Mouse (Mus musculus) hindbrain, embryonic 15.5 days (tissue): ENCODE measurements around the gene Cfi. TPM values are rescaled to one million over a fixed set of nuclear protein-coding genes. Genes with fewer than 3 reads are reported as not detected.

ENCODE experiments used
- ATAC-seq: fragments of 200-750 bp; cut with Nextera tagmentation; 2 replicates; pipeline ENCODE4 v1.8.0; 2017; ENCODE audit warnings: low read depth, moderate number of reproducible peaks, moderate TSS enrichment; ENCODE audit not compliant: low FRiP score
- H3K27ac ChIP-seq: fragments of 300-500 bp; sonication (generic); replicated peaks from 2 replicates; pipeline ENCODE4 v1.5.1; 2015; ENCODE audit warnings: mild to moderate bottlenecking, inconsistent platforms
- H3K27me3 ChIP-seq: fragments of 300-500 bp; sonication (generic); 2 replicates; pipeline ENCODE4 v1.6.1; 2015; ENCODE audit warnings: control low read depth, inconsistent platforms
- H3K36me3 ChIP-seq: fragments of 300-500 bp; sonication (generic); 2 replicates; pipeline ENCODE4 v1.6.1; 2015; ENCODE audit warnings: control low read depth, inconsistent platforms
- H3K4me1 ChIP-seq: fragments of 300-500 bp; sonication (generic); replicated peaks from 2 replicates; pipeline ENCODE4 v1.6.1; 2015; ENCODE audit warnings: control low read depth, inconsistent platforms
- H3K4me2 ChIP-seq: fragments of 300-500 bp; sonication (generic); 2 replicates; pipeline ENCODE4 v1.6.1; 2015; ENCODE audit warnings: moderate library complexity, mild to moderate bottlenecking, inconsistent platforms
- H3K4me3 ChIP-seq: fragments of 300-500 bp; sonication (generic); 2 replicates; pipeline ENCODE4 v1.5.1; 2015; ENCODE audit warnings: mild to moderate bottlenecking, inconsistent platforms
- H3K9ac ChIP-seq: fragments of 300-500 bp; sonication (generic); 2 replicates; pipeline ENCODE4 v1.6.1; 2015; ENCODE audit warnings: inconsistent platforms
- H3K9me3 ChIP-seq: fragments of 300-500 bp; sonication (generic); 2 replicates; pipeline ENCODE4 v1.6.1; 2016; ENCODE audit warnings: control low read depth, inconsistent platforms
- WGBS: fragments of 180-500 bp; shearing (Covaris S2); methylation state at CpG from one replicate; pipeline ENCODE4 v1.1.7; 2015; 5-methylcytosine and 5-hydroxymethylcytosine counted together
- polyA plus RNA-seq: library from polyadenylated mRNA; unstranded; fragments of >200 nt; fragmentation: Nextera tagmentation; extraction: Ambion mirVana; gene quantifications from 2 replicates; pipeline ENCODE4 v1.2.1, GENCODE M21; 2015

The Cfi gene
- polyA plus RNA-seq, 1 experiment from 2014 or later, result 0.75 TPM

- Histone ChIP-seq H3K9me3 (no peaks in the 10 kb centered on the region), H3K4me2 (peak within 1 kb of the TSS; percentile 96), H3K36me3 (no peaks in the 10 kb centered on the region), H3K4me3 (peak within 1 kb of the TSS; percentile 81), H3K27me3 (no peaks in the 10 kb centered on the region), H3K9ac (peak within 1 kb of the TSS; percentile 68), H3K4me1 (peaks cover 13% of the 10 kb centered on the region), H3K27ac (peak within 1 kb of the TSS; percentile 87)
- 1% methylated on average over 58 of the region's 66 CpGs for WGBS
- peak; percentile 95 for ATAC-seq
Observed at GRCm38 (mm10) chr3:129878405-129879021, 42.8 kb downstream of the Cfi start, which contains the start of gene Pla2g12a. Gene Pla2g12a, plus strand, starts transcription at chr3:129878606.

DNA sequence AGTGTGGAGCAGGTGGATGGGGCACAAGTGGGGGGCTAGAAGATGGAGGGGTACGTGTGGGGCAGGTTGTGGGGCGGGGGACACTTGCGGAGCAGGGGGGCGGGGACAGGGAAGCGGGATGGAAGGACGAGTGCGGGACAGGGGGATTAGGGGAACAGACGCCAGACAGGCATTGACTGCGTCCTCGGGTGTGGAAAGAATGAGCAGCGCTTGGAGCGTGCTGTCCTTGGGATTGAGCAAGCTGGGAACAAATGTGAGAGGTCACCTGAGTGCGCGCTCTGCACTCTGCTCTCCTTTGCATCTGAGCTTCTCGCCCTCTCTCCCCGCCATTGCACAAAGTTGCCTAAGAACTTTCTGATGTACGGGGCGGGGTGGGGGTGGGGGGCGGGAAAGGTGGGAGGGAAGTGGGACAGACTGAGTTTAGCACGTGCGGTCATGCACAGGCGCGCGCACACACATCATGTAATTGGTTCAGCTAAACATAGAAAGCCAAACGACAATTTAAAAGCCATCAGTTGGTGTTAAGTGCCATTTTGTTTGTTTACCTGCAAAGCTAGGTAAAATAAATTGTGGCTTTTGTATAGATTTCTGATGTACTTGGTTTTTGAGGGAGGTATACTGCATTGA is 43.6 kb downstream of the Cfi start:
- no peaks in the 10 kb centered on the region for H3K27me3 ChIP-seq
- H3K4me3 ChIP-seq, result peak overlapping the region; percentile 81
- WGBS, result under 1% methylated on average over 25 of the region's 25 CpGs

GRCm38 (mm10) chr3:129879913-129880312 is 44.2 kb downstream of the Cfi start:
- Histone ChIP-seq H3K27me3 (no peaks in the 10 kb centered on the region), H3K9me3 (no peaks in the 10 kb centered on the region), H3K4me3 (no peak overlapping the region), H3K4me2 (peak overlapping the region; percentile 96), H3K9ac (no peak overlapping the region), H3K36me3 (no peaks in the 10 kb centered on the region), H3K4me1 (peaks cover 13% of the 10 kb centered on the region), H3K27ac (no peak overlapping the region)
- no peak for ATAC-seq
- WGBS, result 75% methylated on average over 2 of the region's 2 CpGs

More for the DNA sequence above, 43.6 kb downstream of the Cfi start:
- peak; percentile 59 for ATAC-seq
- Histone ChIP-seq H3K4me2 (peak overlapping the region; percentile 96), H3K36me3 (no peaks in the 10 kb centered on the region), H3K9ac (peak overlapping the region; percentile 68), H3K9me3 (no peaks in the 10 kb centered on the region), H3K4me1 (peaks cover 13% of the 10 kb centered on the region), H3K27ac (peak overlapping the region; percentile 87)

DNA sequence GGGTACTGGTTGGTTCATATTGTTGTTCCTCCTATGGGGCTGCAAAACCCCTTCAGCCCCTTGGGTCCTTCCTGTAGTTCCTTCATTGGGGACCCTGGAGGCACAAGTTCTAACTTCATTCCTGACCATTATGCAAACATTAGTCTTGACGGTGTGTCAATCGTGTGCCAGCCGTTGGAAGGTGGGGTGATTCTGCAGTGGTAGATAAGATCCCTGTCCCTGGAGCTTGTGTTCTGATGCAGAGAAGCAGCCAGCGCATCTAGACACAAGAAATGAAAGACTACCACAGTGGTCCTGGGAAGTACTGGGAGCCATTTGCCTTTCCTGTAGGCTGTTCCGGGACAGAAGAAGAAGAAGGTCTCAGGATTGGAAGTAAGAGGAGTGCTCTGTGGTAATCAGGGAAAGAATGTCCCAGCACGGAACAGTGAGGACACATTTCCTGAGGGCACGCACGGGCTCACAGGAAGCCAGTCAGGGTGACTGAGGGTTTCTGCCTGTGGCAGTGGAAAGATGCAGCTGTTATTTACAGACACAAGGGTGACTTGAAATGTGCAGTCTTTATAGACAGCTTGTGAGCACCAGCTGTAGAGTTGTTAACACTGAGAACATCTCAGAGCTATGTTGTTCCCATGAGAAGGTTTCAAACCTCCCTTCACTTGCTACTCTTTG is 45.4 kb downstream of the Cfi start:
- Histone ChIP-seq H3K36me3 (no peaks in the 10 kb centered on the region), H3K27ac (no peak overlapping the region), H3K4me1 (peaks cover 13% of the 10 kb centered on the region), H3K27me3 (no peaks in the 10 kb centered on the region), H3K4me2 (no peak overlapping the region), H3K9ac (no peak overlapping the region), H3K4me3 (no peak overlapping the region), H3K9me3 (no peaks in the 10 kb centered on the region)
- ATAC-seq, result no peak
- WGBS, result 87% methylated on average over 8 of the region's 8 CpGs

DNA sequence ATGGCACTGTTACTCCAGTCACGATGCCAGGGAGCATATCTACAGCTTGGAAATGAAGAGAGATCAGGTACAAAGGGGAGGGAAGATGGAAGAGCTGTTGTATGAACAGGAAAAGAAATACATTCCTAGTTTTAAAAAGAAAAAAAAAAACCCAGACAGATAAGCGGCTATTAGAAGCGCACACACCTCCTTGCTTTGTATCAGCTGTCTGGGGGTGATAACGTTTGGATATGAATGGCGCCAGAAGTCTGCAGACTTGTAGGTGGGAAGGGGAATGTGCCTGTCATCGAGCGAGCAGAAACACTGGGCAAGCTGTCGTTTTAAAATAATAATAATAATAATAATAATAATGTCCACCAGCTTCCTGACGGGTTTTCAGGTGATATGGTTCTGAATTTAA is 49.9 kb downstream of the Cfi start:
- Histone ChIP-seq H3K9ac (no peak overlapping the region), H3K4me1 (no peaks in the 10 kb centered on the region), H3K36me3 (peaks cover 1% of the 10 kb centered on the region; the same call in 1 of the 2 replicates), H3K27me3 (no peaks in the 10 kb centered on the region), H3K9me3 (no peaks in the 10 kb centered on the region), H3K4me3 (no peak overlapping the region), H3K4me2 (no peak overlapping the region), H3K27ac (no peak overlapping the region)
- 93% methylated on average over 9 of the region's 9 CpGs for WGBS
- no peak for ATAC-seq

DNA sequence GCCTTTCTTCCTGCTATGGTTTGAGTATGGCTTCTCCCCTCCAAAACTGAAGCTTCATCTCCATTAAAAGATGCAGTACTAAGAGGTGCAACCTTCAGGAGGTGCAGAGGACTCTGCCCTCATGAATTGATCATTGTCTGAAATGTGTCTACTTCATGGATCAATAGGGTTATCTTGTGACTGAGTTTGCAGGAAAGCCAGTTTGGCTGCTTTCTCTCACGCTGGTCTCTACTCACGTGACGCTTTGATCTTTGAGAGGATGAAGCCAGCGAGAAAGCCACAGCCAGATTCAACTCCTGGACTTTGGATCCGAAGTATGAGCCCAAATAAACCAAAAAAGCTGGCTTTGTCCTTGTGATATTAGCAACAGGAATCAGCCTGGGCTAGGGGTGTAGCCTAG is 50.7 kb downstream of the Cfi start:
- Histone ChIP-seq H3K9me3 (no peaks in the 10 kb centered on the region), H3K27ac (no peak overlapping the region), H3K9ac (no peak overlapping the region), H3K4me1 (no peaks in the 10 kb centered on the region), H3K36me3 (peaks cover 9% of the 10 kb centered on the region), H3K4me3 (no peak overlapping the region), H3K27me3 (no peaks in the 10 kb centered on the region), H3K4me2 (no peak overlapping the region)
- 91% methylated on average over 5 of the region's 5 CpGs for WGBS
- ATAC-seq, result no peak

DNA sequence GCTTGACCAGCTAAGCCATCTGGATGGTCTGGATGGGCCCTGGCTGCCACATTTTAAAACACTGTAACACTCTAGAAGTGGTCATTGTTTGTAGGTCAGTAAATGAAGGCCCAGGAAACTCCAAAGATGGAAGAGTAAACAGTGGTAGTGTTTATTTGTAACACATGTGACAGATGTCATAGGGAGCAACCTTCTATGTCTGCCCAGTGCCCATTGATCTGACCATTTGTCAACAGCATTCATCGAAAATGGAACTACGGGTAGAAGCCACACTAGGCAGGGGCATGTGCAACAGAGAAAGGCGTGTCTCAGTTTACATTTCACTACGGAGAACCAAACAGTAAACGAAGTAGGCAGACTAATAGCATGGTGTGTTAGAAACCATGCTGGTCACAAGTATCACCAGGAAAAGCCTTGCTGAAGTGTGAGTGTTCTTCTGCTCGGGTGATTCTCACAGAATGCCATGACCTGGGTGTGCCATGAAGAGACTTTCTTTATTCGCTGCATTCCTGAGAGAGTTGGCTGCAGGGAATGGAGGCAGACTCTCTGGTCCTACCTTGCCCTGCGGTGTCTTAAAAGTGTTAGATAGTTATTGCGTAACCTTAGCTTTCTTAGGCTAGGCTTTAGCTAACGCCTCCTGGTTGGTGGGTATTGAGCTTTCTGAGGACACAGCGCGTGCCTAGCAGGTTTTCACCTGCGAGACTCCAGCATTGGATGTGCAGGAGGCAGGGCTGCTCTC is 52.3 kb downstream of the Cfi start:
- H3K9me3 ChIP-seq, result no peaks in the 10 kb centered on the region
- no peak overlapping the region for H3K4me3 ChIP-seq
- H3K27ac ChIP-seq, result no peak overlapping the region
- H3K27me3 ChIP-seq, result no peaks in the 10 kb centered on the region
- no peaks in the 10 kb centered on the region for H3K4me1 ChIP-seq
- H3K9ac ChIP-seq, result no peak overlapping the region
- 90% methylated on average over 13 of the region's 13 CpGs for WGBS
- no peak overlapping the region for H3K4me2 ChIP-seq
- peaks cover 19% of the 10 kb centered on the region for H3K36me3 ChIP-seq
- no peak for ATAC-seq

DNA sequence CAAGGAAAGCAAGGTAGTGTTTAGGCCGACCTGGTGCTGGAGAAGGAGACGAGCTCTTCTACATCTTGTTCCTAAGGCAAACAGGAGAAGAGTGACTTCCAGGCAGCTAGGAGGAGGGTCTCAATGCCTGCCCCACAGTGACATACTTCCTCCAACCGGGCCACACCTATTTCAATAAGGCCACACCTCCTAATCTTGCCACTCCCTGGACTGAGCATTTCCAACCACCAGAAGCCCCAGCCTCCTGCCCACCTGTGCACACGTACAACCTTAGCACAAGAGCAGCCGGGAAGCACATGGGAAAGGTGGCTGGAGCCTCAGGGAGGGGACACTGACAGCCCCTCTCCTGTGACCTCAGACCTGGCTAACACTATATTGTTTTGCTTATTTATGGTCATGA is 56.3 kb downstream of the Cfi start:
- Histone ChIP-seq H3K27me3 (no peaks in the 10 kb centered on the region), H3K9ac (no peak overlapping the region), H3K4me2 (no peak overlapping the region), H3K4me1 (no peaks in the 10 kb centered on the region), H3K4me3 (no peak overlapping the region), H3K36me3 (peaks cover 33% of the 10 kb centered on the region), H3K27ac (no peak overlapping the region), H3K9me3 (no peaks in the 10 kb centered on the region)
- WGBS, result 90% methylated on average over 5 of the region's 5 CpGs
- no peak for ATAC-seq

GRCm38 (mm10) chr3:129893143-129893542 is 57.5 kb downstream of the Cfi start:
- H3K4me2 ChIP-seq, result no peak overlapping the region
- H3K36me3 ChIP-seq, result peaks cover 33% of the 10 kb centered on the region
- H3K9ac ChIP-seq, result no peak overlapping the region
- 97% methylated on average over 3 of the region's 3 CpGs for WGBS
- no peak for ATAC-seq
- no peak overlapping the region for H3K4me3 ChIP-seq
- no peaks in the 10 kb centered on the region for H3K9me3 ChIP-seq
- H3K4me1 ChIP-seq, result no peaks in the 10 kb centered on the region
- no peak overlapping the region for H3K27ac ChIP-seq
- no peaks in the 10 kb centered on the region for H3K27me3 ChIP-seq

DNA sequence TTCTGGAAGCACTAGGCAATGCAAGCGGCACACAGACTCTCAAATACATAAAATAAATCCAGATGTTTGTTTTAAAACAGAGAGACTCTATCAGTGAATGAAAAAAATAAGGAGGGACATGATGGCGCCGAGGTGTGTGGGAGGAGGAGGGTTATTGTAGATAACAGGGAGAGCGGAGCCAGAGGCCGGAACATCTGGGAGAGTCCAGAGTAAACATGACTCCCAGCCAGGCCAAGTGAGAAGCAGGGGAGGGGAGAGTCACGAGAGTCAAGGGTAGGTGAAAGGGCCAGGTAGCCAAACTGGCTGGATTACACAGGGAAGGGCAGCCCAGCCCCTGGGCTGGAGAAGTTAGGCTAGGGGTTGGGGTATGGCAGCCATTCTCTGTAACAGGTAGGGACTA is 60.9 kb downstream of the Cfi start:
- whole genome bisulfite sequencing, result 92% methylated on average over 6 of the region's 6 CpGs
- no peak overlapping the region for H3K4me2 ChIP-seq
- no peak overlapping the region for H3K27ac ChIP-seq
- H3K36me3 ChIP-seq, result peaks cover 24% of the 10 kb centered on the region
- no peak overlapping the region for H3K9ac ChIP-seq
- peaks cover 4% of the 10 kb centered on the region for H3K4me1 ChIP-seq
- no peaks in the 10 kb centered on the region for H3K27me3 ChIP-seq
- no peak overlapping the region for H3K4me3 ChIP-seq
- no peaks in the 10 kb centered on the region for H3K9me3 ChIP-seq
- ATAC-seq, result no peak

DNA sequence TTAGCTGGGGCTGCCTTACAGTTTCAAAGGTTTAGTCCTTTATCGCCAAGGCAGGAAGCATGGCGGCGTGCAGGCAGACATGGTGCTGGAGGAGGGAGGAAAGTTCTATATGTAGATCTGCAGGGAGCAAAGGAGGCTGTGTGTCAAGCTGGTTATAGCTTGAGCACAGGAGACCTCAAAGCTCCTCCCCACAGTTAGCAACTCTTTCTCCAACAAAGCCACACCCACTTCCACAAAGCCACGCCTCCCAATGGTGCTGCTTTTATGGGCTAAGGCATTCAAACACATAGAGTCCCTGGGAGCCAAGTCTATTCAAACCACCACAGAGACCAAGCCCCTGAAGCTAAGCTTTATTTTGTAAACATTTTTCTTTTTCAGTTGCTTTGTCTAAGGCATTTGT is 63.2 kb downstream of the Cfi start:
- no peak overlapping the region for H3K4me3 ChIP-seq
- no peak overlapping the region for H3K9ac ChIP-seq
- no peak for ATAC-seq
- H3K36me3 ChIP-seq, result peaks cover 7% of the 10 kb centered on the region; the same call in 1 of the 2 replicates
- no peak overlapping the region for H3K27ac ChIP-seq
- H3K4me2 ChIP-seq, result no peak overlapping the region
- peaks cover 14% of the 10 kb centered on the region for H3K4me1 ChIP-seq
- no peaks in the 10 kb centered on the region for H3K9me3 ChIP-seq
- H3K27me3 ChIP-seq, result no peaks in the 10 kb centered on the region
- WGBS, result 68% methylated on average over 4 of the region's 4 CpGs
